Mouse (Mus musculus) neural tube, embryonic 11.5 days (tissue): ENCODE data around the gene Hnf1b. TPM values are rescaled to one million over a fixed set of nuclear protein-coding genes. Genes with fewer than 3 reads are reported as not detected.
A peak's percentile ranks its signal among the peaks of the same experiment; 100 is the strongest.

Source experiments
- ATAC-seq: fragments of 200-750 bp; cut with Nextera tagmentation; 2 replicates; pipeline ENCODE4 v1.8.0; 2017; ENCODE audit warnings: moderate number of reproducible peaks, mild to moderate bottlenecking, moderate TSS enrichment, moderate library complexity; ENCODE audit not compliant: insufficient read depth, low FRiP score, low TSS enrichment
- DNase-seq: peaks from one replicate; pipeline ENCODE4 v3.0.0-alpha.2; 2015; ENCODE audit warnings: low spot score
- H3K27ac ChIP-seq: fragments of 300-500 bp; sonication (generic); 2 replicates; pipeline ENCODE4 v1.5.1; 2014; ENCODE audit warnings: low read depth, mild to moderate bottlenecking, low read length
- H3K27me3 ChIP-seq: fragments of 300-500 bp; sonication (generic); 2 replicates; pipeline ENCODE4 v1.6.1; 2014; ENCODE audit warnings: mild to moderate bottlenecking, low read length, mixed read lengths; ENCODE audit not compliant: control insufficient read depth, insufficient read depth
- H3K36me3 ChIP-seq: fragments of 300-500 bp; sonication (generic); 2 replicates; pipeline ENCODE4 v1.6.1; 2014; ENCODE audit warnings: mild to moderate bottlenecking, low read length, moderate library complexity, mixed read lengths; ENCODE audit not compliant: control insufficient read depth, insufficient read depth
- H3K4me1 ChIP-seq: fragments of 300-500 bp; sonication (generic); 2 replicates; pipeline ENCODE4 v1.6.1; 2014; ENCODE audit warnings: low read length, mixed read lengths; ENCODE audit not compliant: control insufficient read depth, insufficient read depth
- H3K4me2 ChIP-seq: fragments of 300-500 bp; sonication (generic); 2 replicates; pipeline ENCODE4 v1.6.1; 2014; ENCODE audit warnings: low read depth, mild to moderate bottlenecking, moderate library complexity
- H3K4me3 ChIP-seq: fragments of 300-500 bp; sonication (generic); 2 replicates; pipeline ENCODE4 v1.5.1; 2014; ENCODE audit warnings: low read depth, low read length
- H3K9ac ChIP-seq: fragments of 300-500 bp; sonication (generic); 2 replicates; pipeline ENCODE4 v1.6.1; 2014; ENCODE audit warnings: mild to moderate bottlenecking, low read length
- H3K9me3 ChIP-seq: fragments of 300-500 bp; sonication (generic); 2 replicates; pipeline ENCODE4 v1.6.1; 2016; ENCODE audit warnings: low read length; ENCODE audit not compliant: control insufficient read depth
- WGBS: fragments of 180-500 bp; shearing (Covaris S2); extraction: QIAGEN DNeasy Blood & Tissue Kit; methylation state at CpG from one replicate; pipeline ENCODE4 v1.1.7; 2014; 5-methylcytosine and 5-hydroxymethylcytosine counted together
- polyA plus RNA-seq: library from polyadenylated mRNA; unstranded; fragments of >200 nt; fragmentation: Nextera tagmentation; extraction: Ambion mirVana; gene quantifications from 2 replicates; pipeline ENCODE4 v1.2.1, GENCODE M21; 2014

The Hnf1b gene
- polyA plus RNA-seq, 1 experiment from 2014 or later = 0.28 TPM

- ATAC-seq = no peak
Observed at GRCm38 (mm10) chr11:83896430-83897410, 46.9 kb downstream of the Hnf1b start.

GRCm38 (mm10) chr11:83897569-83897968 is 47.7 kb downstream of the Hnf1b start:
- Histone ChIP-seq H3K36me3 (no peaks in the 10 kb centered on the region), H3K27ac (no peak overlapping the region), H3K27me3 (no peaks in the 10 kb centered on the region), H3K9ac (no peak overlapping the region), H3K4me2 (no peak overlapping the region), H3K4me1 (no peaks in the 10 kb centered on the region), H3K4me3 (no peak overlapping the region), H3K9me3 (no peaks in the 10 kb centered on the region)
- DNase-seq (no peak), ATAC-seq (no peak)
- WGBS = 75% methylated on average over 7 of the region's 7 CpGs

More at GRCm38 (mm10) chr11:83896430-83897410, 46.9 kb downstream of the Hnf1b start:
- Histone ChIP-seq H3K4me3 (no peak overlapping the region), H3K36me3 (no peaks in the 10 kb centered on the region), H3K27ac (no peak overlapping the region), H3K9me3 (no peaks in the 10 kb centered on the region), H3K4me1 (no peaks in the 10 kb centered on the region), H3K4me2 (no peak overlapping the region), H3K27me3 (no peaks in the 10 kb centered on the region), H3K9ac (no peak overlapping the region)
- DNase-seq = no peak
- WGBS = 88% methylated on average over 16 of the region's 16 CpGs

GRCm38 (mm10) chr11:83902812-83903211 is 52.9 kb downstream of the Hnf1b start:
- Histone ChIP-seq H3K4me1 (no peaks in the 10 kb centered on the region), H3K27me3 (no peaks in the 10 kb centered on the region), H3K9ac (no peak overlapping the region), H3K27ac (no peak overlapping the region), H3K4me2 (no peak overlapping the region), H3K4me3 (no peak overlapping the region), H3K36me3 (no peaks in the 10 kb centered on the region), H3K9me3 (no peaks in the 10 kb centered on the region)
- no peak for ATAC-seq
- 93% methylated on average over 3 of the region's 3 CpGs for WGBS
- DNase-seq = no peak

GRCm38 (mm10) chr11:83905756-83906155 is 55.9 kb downstream of the Hnf1b start:
- no peak overlapping the region for H3K4me2 ChIP-seq
- H3K27me3 ChIP-seq = no peaks in the 10 kb centered on the region
- WGBS = 69% methylated on average over 5 of the region's 5 CpGs
- H3K4me1 ChIP-seq = no peaks in the 10 kb centered on the region
- H3K9ac ChIP-seq = no peak overlapping the region
- H3K9me3 ChIP-seq = no peaks in the 10 kb centered on the region
- H3K27ac ChIP-seq = no peak overlapping the region
- no peak for ATAC-seq
- no peak overlapping the region for H3K4me3 ChIP-seq
- H3K36me3 ChIP-seq = no peaks in the 10 kb centered on the region
- no peak for DNase-seq

DNA sequence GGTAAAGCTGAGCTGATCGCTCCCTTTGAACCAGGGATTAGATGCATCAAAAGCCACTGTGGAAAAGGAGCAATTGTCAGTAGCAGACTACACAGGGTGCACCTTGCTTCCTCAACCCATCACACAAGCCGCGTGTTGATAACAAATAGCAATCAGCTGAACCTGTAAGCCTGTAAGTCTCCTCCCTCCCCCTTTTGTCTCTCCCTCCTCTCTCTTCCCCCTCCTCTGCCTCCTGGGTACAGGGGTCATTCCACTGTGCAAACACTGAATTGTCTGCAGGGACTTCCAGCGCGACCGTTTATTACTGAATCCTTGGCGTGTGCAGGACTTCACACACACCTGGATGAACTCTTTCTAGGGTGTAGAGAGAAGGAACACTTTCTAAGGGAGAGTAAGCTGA is 58.5 kb downstream of the Hnf1b start:
- 35% methylated on average over 7 of the region's 7 CpGs for whole genome bisulfite sequencing
- Histone ChIP-seq H3K27ac (no peak overlapping the region), H3K9me3 (no peaks in the 10 kb centered on the region), H3K9ac (no peak overlapping the region), H3K27me3 (no peaks in the 10 kb centered on the region), H3K4me1 (no peaks in the 10 kb centered on the region), H3K36me3 (no peaks in the 10 kb centered on the region), H3K4me3 (no peak overlapping the region), H3K4me2 (no peak overlapping the region)
- ATAC-seq (no peak), DNase-seq (no peak)

GRCm38 (mm10) chr11:83913824-83914311 is 64.0 kb downstream of the Hnf1b start:
- H3K4me3 ChIP-seq = no peak overlapping the region
- H3K9ac ChIP-seq = no peak overlapping the region
- no peak overlapping the region for H3K27ac ChIP-seq
- no peaks in the 10 kb centered on the region for H3K27me3 ChIP-seq
- ATAC-seq (no peak), DNase-seq (no peak)
- no peaks in the 10 kb centered on the region for H3K4me1 ChIP-seq
- H3K4me2 ChIP-seq = no peak overlapping the region
- H3K36me3 ChIP-seq = no peaks in the 10 kb centered on the region
- H3K9me3 ChIP-seq = no peaks in the 10 kb centered on the region
- 25% methylated on average over 8 of the region's 8 CpGs for WGBS

DNA sequence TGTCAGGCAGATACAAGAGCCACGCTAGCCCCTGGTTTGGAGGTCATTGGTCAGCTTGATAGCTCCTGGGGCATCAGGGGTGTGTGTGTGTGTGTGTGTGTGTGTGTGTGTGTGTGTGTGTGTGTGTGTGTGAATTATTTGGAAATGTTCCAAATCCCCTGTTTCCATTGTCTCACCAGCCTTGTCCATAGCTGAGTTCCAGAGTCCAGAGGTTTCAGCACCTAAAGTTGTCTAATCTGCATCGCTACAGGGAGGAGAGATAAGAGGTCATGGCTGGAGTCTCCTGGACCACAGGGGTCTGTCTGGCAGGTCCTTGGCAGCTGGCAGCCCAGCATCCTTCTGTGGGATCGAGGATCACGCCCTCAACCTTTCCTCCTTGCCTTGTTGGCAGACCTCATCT is 64.6 kb downstream of the Hnf1b start:
- DNase-seq (no peak), ATAC-seq (no peak)
- no peaks in the 10 kb centered on the region for H3K4me1 ChIP-seq

GRCm38 (mm10) chr11:83922600-83922999 is 72.7 kb downstream of the Hnf1b start:
- Histone ChIP-seq H3K9me3 (no peaks in the 10 kb centered on the region), H3K27me3 (no peaks in the 10 kb centered on the region), H3K36me3 (no peaks in the 10 kb centered on the region), H3K4me1 (no peaks in the 10 kb centered on the region), H3K27ac (no peak overlapping the region), H3K9ac (no peak overlapping the region), H3K4me2 (no peak overlapping the region), H3K4me3 (no peak overlapping the region)
- no peak for DNase-seq
- no peak for ATAC-seq
- 73% methylated on average over 2 of the region's 2 CpGs for WGBS

More for the DNA sequence above, 64.6 kb downstream of the Hnf1b start:
- Histone ChIP-seq H3K9ac (no peak overlapping the region), H3K9me3 (no peaks in the 10 kb centered on the region), H3K36me3 (no peaks in the 10 kb centered on the region), H3K27ac (no peak overlapping the region), H3K4me2 (no peak overlapping the region), H3K27me3 (no peaks in the 10 kb centered on the region), H3K4me3 (no peak overlapping the region)
- 84% methylated on average over 4 of the region's 4 CpGs for WGBS

DNA sequence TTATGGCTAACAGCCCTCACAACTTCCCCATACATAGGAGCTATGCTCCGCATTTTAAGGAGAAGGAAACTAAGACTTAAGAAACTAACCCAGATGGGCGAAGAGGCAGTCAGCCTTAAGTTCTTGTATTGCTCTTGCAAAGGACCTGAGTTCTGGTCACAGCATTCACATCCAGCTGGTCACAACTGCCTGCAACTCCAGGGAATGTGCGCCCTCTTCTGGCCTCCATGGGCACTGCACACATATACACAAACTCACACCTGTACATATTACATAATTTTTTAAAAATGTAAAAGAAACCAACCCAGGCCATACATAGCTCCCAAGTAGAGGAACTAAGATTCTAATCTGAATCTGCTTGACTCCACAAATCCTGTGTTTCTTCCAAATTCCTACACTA is 77.2 kb downstream of the Hnf1b start:
- no peak overlapping the region for H3K9ac ChIP-seq
- no peak overlapping the region for H3K4me3 ChIP-seq
- H3K9me3 ChIP-seq = no peaks in the 10 kb centered on the region
- 60% methylated on average over 3 of the region's 3 CpGs for WGBS
- H3K27me3 ChIP-seq = no peaks in the 10 kb centered on the region
- no peak overlapping the region for H3K27ac ChIP-seq
- DNase-seq = peak; percentile 29
- H3K4me1 ChIP-seq = no peaks in the 10 kb centered on the region
- no peak for ATAC-seq
- H3K36me3 ChIP-seq = no peaks in the 10 kb centered on the region
- H3K4me2 ChIP-seq = no peak overlapping the region
